Mouse (Mus musculus) ES-Bruce4 (cell line): ENCODE data around the gene Iqschfp. TPM values are rescaled to one million over a fixed set of nuclear protein-coding genes. Genes with fewer than 3 reads are reported as not detected.

ENCODE experiments used
- H3K27ac ChIP-seq: 2 replicates; pipeline ENCODE4 v1.5.1; 2012; ENCODE audit warnings: low read length, inconsistent platforms; ENCODE audit not compliant: insufficient read depth
- H3K27me3 ChIP-seq: 2 replicates; pipeline ENCODE4 v1.6.1; 2012; ENCODE audit warnings: mild to moderate bottlenecking, low read length, inconsistent platforms; ENCODE audit not compliant: control insufficient read depth, poor library complexity, insufficient read depth, severe bottlenecking
- H3K36me3 ChIP-seq: 2 replicates; pipeline ENCODE4 v1.6.1; 2012; ENCODE audit warnings: inconsistent platforms, mild to moderate bottlenecking, low read length, moderate library complexity; ENCODE audit not compliant: control insufficient read depth, poor library complexity, insufficient read depth, severe bottlenecking
- H3K4me1 ChIP-seq: one replicate; pipeline ENCODE4 v1.8.1; 2011; ENCODE audit warnings: low read length; ENCODE audit not compliant: control insufficient read depth, insufficient read depth
- H3K4me3 ChIP-seq: 2 replicates; pipeline ENCODE4 v1.5.1; 2011; ENCODE audit warnings: low read depth, mild to moderate bottlenecking, low read length
- H3K9ac ChIP-seq: 2 replicates; pipeline ENCODE4 v1.6.1; 2012; ENCODE audit warnings: low read depth, mild to moderate bottlenecking, inconsistent platforms; ENCODE audit not compliant: poor library complexity, severe bottlenecking
- H3K9me3 ChIP-seq: replicated peaks from 2 replicates; pipeline ENCODE4 v1.6.1; 2012; ENCODE audit warnings: mild to moderate bottlenecking, low read length, inconsistent platforms; ENCODE audit not compliant: control insufficient read depth, poor library complexity, insufficient read depth, severe bottlenecking
- CTCF ChIP-seq: IDR thresholded peaks from one replicate; pipeline ENCODE4 v1.8.1; 2011; ENCODE audit warnings: low read depth, low read length
- EP300 ChIP-seq: IDR thresholded peaks from 2 replicates; pipeline ENCODE4 v1.6.1; 2011; ENCODE audit warnings: low read depth, low read length; ENCODE audit not compliant: insufficient read depth
- POLR2A ChIP-seq: IDR thresholded peaks from one replicate; pipeline ENCODE4 v1.8.1; 2011; ENCODE audit warnings: low read length; ENCODE audit not compliant: insufficient read depth
- polyA plus RNA-seq: library from polyadenylated mRNA; stranded (reverse); fragments of >200 nt; gene quantifications from 2 replicates; pipeline ENCODE4 v1.2.4, GENCODE M21; 2011; ENCODE audit warnings: low read depth; ENCODE audit not compliant: missing spikeins, insufficient read depth, insufficient read length

Iqschfp gene
- polyA plus RNA-seq, 1 experiment = not detected

GRCm38 (mm10) chr3:68451634-68452033, 559.6 kb downstream of the Iqschfp start:
- Histone ChIP-seq H3K4me1 (no peaks in the 10 kb centered on the region), H3K4me3 (no peak overlapping the region), H3K9ac (no peak overlapping the region), H3K27me3 (no peaks in the 10 kb centered on the region), H3K27ac (no peak overlapping the region), H3K36me3 (no peaks in the 10 kb centered on the region), H3K9me3 (no peaks in the 10 kb centered on the region)
- TF ChIP-seq POLR2A (no peak), CTCF (no peak), EP300 (no peak)

GRCm38 (mm10) chr3:68453266-68453665, 561.2 kb downstream of the Iqschfp start:
- H3K27ac ChIP-seq = no peak overlapping the region

GRCm38 (mm10) chr3:68453719-68454455, 561.9 kb downstream of the Iqschfp start:
- Histone ChIP-seq H3K27me3 (no peaks in the 10 kb centered on the region), H3K36me3 (no peaks in the 10 kb centered on the region), H3K27ac (no peak overlapping the region), H3K9me3 (no peaks in the 10 kb centered on the region), H3K9ac (no peak overlapping the region), H3K4me1 (no peaks in the 10 kb centered on the region), H3K4me3 (no peak overlapping the region)
- no peak for TF ChIP-seq POLR2A
- TF ChIP-seq EP300 = no peak
- no peak for TF ChIP-seq CTCF

More at GRCm38 (mm10) chr3:68453266-68453665, 561.2 kb downstream of the Iqschfp start:
- H3K36me3 ChIP-seq = no peaks in the 10 kb centered on the region
- H3K4me3 ChIP-seq = no peak overlapping the region
- no peak overlapping the region for H3K9ac ChIP-seq
- TF ChIP-seq POLR2A (no peak), CTCF (no peak), EP300 (no peak)
- H3K27me3 ChIP-seq = no peaks in the 10 kb centered on the region
- H3K4me1 ChIP-seq = no peaks in the 10 kb centered on the region
- no peaks in the 10 kb centered on the region for H3K9me3 ChIP-seq

GRCm38 (mm10) chr3:68466643-68467042, 574.6 kb downstream of the Iqschfp start:
- Histone ChIP-seq H3K36me3 (no peaks in the 10 kb centered on the region), H3K27ac (no peak overlapping the region), H3K9ac (no peak overlapping the region), H3K4me3 (no peak overlapping the region), H3K4me1 (peaks cover 3% of the 10 kb centered on the region), H3K9me3 (no peaks in the 10 kb centered on the region), H3K27me3 (no peaks in the 10 kb centered on the region; the same call in 1 of the 2 replicates)
- TF ChIP-seq POLR2A = no peak
- no peak for TF ChIP-seq EP300
- no peak for TF ChIP-seq CTCF

- no peaks in the 10 kb centered on the region for H3K36me3 ChIP-seq
- no peak overlapping the region for H3K9ac ChIP-seq
- peak overlapping the region; percentile 25 for H3K4me3 ChIP-seq
- no peaks in the 10 kb centered on the region for H3K9me3 ChIP-seq
- no peaks in the 10 kb centered on the region; the same call in 1 of the 2 replicates for H3K27me3 ChIP-seq
- H3K27ac ChIP-seq = peak overlapping the region; percentile 21; the same call in 1 of the 2 replicates
- TF ChIP-seq EP300 (no peak), CTCF (no peak), POLR2A (no peak)
- peaks cover 3% of the 10 kb centered on the region for H3K4me1 ChIP-seq
These were observed 576.1 kb downstream of the Iqschfp start for GRCm38 (mm10) chr3:68467941-68468687.
